Mouse (Mus musculus) Patski (cell line): ENCODE data around the gene Slc34a1. TPM values are rescaled to one million over a fixed set of nuclear protein-coding genes. Genes with fewer than 3 reads are reported as not detected.
"Not testable (repeated sequence)": the region's sequence is repeated elsewhere in the genome, so short reads cannot be mapped to it uniquely, and the experiment has no call there.

Experiments used
- ATAC-seq: fragments of 100-300 bp; one replicate; pipeline ENCODE4 v1.8.0; 2021
- CTCF ChIA-PET: fragments of 350-600 bp; sonication (Branson Sonifier 250); formaldehyde crosslinking; loops from one replicate; lab custom pipeline; 2022; ENCODE audit warnings: inconsistent platforms; lab: Charles Lee
- POLR2A ChIA-PET: fragments of 350-600 bp; sonication (Branson Sonifier 250); formaldehyde crosslinking; loops from one replicate; lab custom pipeline; 2022; ENCODE audit warnings: antibody characterized with exemption, inconsistent platforms; lab: Charles Lee
- DNase-seq: peaks from one replicate; pipeline ENCODE4 v3.0.0-alpha.2; 2011; ENCODE audit warnings: low read depth, low spot score
- H3K27me3 ChIP-seq: fragments of 371-371 bp; one replicate; pipeline ENCODE4 v1.5.1; 2021
- CTCF ChIP-seq: fragments of 100-300 bp; IDR thresholded peaks from one replicate; pipeline ENCODE4 v1.5.1; 2021
- in situ Hi-C: fragments of 300-500 bp; cut with MboI; formaldehyde crosslinking; loops from 3 replicates; pipeline ENCODE4 v1.11.1; 2018; ENCODE audit warnings: low pct_unique_long_range_greater_than_20kb, mixed read lengths
- polyA plus RNA-seq: library from polyadenylated mRNA; unstranded; gene quantifications from one replicate; pipeline ENCODE4 v1.2.3, GENCODE M21; 2021

Gene Slc34a1
- polyA plus RNA-seq, 1 experiment from 2014 or later: not detected

DNA sequence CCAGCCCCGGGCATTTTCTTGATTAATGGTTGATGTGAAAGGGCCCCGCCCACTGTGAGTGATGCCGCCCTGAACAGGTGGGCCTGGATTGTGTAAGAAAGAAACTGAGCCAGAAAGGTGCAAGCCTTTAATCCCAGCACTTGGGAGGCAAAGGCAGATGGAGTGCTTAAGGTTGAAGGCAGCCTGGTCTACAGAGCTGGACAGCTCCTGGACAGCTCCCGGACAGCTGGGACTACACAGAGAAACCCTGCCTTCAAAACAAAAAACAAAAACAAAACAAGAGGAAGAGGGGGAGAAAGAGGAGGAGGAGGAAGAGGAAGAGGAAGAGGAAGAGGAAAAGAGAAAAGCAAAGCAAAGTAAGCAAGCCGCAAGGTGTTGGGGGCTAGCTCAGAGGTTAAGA is 21.2 kb downstream of the Slc34a1 start:
- in situ Hi-C loops: no loop called here
- POLR2A ChIA-PET: interaction anchor here (0.8 kb wide), 2 partner anchors 52 to 58 kb away, joined by 3 to 4 read pairs; no protein-coding TSS in a partner anchor
- no peak for TF ChIP-seq CTCF
- H3K27me3 ChIP-seq: peaks cover 16% of the 10 kb centered on the region
- ATAC-seq (no peak), DNase-seq (no peak)
- CTCF ChIA-PET: interaction anchor here (1.4 to 5.4 kb wide), 2 partner anchors 46 to 52 kb away, joined by 4 to 30 read pairs; no protein-coding TSS in a partner anchor

DNA sequence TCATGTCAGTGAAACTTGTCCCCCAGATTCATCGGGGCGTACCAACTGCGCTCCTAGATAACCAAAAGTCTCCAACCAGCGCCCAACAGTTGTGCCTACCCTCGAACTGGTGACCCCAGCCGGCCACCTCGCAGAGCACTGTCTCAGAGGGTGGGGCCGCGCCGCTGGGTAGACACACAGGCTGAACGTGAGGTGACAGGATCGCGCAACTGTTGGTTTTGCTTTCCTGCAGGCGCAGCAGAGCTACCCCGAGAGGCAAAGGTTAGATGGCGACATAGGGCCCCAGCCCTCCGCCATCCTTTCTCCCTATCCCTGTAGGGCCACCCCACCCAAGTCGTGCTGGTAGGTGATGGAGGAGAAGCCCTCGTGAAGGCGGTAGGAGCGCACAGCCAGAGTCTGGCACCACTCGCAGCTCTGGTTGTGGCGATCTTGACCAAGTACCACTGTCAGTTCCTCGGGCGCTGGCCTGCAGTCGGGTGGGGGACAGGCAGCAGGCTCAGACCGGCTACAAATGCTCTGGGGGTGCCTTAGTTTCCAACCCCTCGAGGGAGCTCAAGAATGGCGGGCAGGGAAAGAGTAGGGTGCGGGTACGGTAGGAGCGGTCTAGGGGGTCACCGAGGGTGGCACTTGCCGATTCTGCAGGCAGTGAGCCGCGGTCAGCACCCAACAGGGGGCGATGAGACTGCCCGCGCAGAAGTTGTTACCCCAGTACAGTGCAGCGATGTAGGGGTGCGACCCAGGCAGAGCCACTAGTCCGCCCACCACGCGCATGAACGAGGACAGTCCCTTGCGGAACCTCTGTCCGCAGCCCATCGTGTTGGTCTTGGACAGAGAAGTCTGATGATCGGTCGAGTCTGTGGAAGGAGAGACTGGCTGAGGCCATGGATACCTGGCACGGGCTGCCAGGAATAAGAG is 22.3 kb downstream of the Slc34a1 start:
- ATAC-seq (no peak), DNase-seq (no peak)
- no peak for TF ChIP-seq CTCF
- CTCF ChIA-PET: interaction anchor here (1.4 to 5.4 kb wide), 2 partner anchors 45 to 50 kb away, joined by 4 to 30 read pairs; no protein-coding TSS in a partner anchor
- peaks cover 10% of the 10 kb centered on the region for H3K27me3 ChIP-seq
- POLR2A ChIA-PET: interaction anchor here (0.6 kb wide), 2 partner anchors 81 to 89 kb away, joined by 3 read pairs; no protein-coding TSS in a partner anchor
- in situ Hi-C loops: no loop called here

DNA sequence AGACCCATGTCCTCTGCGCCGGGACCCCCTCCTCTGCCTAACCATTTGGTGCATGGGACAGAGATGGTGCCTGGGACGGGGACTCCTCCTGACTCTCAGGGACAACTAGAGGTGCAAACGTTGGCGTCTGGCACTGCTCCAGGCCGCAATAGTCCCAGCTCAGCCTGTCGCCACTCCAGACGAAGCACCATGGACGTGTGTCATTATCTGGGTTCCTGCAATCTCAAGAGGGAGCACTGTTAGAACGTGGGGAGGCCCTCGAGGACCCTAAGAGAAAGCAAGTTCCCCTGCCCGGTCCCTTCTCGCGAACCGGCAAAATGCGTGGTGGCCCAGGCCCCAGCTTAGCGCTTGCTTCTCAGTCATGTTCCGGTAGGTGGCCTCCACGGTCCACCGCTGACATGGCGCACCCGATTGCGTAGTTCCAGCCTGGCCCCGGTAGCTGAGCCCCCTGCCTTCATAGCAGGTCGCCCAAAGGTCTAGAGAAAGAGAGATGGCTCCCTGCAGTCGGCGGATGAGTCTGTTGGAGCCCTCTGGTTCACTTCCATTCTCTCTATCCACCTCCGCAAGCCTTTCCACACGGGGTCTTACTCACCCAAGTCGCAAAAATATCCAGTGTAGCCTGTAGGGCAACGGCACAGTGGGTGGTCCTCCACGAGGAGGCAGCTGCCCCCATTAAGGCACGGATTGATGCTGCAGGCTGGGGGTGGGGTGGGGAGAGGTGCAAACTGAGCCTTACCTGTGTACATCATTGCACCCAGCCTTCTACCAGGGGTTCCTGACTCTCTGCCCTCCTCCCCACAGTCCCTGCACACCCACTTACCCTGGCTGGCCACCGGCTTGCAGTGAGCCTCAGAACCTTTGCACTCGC is 23.2 kb downstream of the Slc34a1 start:
- ChIA-PET POLR2A (interaction anchor here (0.6 kb wide), 2 partner anchors 82 to 88 kb away, joined by 3 read pairs; no protein-coding TSS in a partner anchor), CTCF (interaction anchor here (5.4 kb wide), 1 partner anchor 50 kb away, joined by 30 read pairs; no protein-coding TSS in a partner anchor)
- no peak for ATAC-seq
- TF ChIP-seq CTCF: no peak
- no peak for DNase-seq
- in situ Hi-C loops: no loop called here
- peaks cover 10% of the 10 kb centered on the region for H3K27me3 ChIP-seq

DNA sequence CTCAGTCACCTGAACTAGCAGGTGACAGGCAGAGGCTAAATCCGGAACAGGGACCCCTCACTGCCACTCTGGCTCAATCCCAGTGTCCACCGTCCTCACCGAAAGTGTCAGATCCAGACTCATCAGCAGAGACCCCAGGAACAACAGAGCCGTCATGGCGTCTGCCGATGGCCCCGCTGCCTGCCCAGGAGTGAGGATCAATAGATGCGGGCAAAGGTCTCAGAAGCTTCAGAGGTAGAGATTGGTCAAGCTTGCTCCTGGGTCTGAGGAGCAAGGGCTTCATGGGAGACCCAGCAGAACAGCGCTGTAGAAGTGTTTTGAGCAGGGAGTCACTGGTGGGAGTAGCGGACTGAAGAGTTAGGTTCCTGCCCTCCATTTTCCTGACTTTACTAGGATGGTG is 28.6 kb downstream of the Slc34a1 start, which contains the start of gene F12:
Gene F12 (minus strand): TSS at position 181 of the 400 bp plus-strand sequence.
- TF ChIP-seq CTCF: no peak
- CTCF ChIA-PET: no interaction called here
- DNase-seq: no peak
- in situ Hi-C loops: loop anchor here (5.0 kb wide), 1 partner anchor 54 kb away; no protein-coding TSS in a partner anchor
- POLR2A ChIA-PET: no interaction called here
- ATAC-seq: no peak
- no peaks in the 10 kb centered on the region for H3K27me3 ChIP-seq

DNA sequence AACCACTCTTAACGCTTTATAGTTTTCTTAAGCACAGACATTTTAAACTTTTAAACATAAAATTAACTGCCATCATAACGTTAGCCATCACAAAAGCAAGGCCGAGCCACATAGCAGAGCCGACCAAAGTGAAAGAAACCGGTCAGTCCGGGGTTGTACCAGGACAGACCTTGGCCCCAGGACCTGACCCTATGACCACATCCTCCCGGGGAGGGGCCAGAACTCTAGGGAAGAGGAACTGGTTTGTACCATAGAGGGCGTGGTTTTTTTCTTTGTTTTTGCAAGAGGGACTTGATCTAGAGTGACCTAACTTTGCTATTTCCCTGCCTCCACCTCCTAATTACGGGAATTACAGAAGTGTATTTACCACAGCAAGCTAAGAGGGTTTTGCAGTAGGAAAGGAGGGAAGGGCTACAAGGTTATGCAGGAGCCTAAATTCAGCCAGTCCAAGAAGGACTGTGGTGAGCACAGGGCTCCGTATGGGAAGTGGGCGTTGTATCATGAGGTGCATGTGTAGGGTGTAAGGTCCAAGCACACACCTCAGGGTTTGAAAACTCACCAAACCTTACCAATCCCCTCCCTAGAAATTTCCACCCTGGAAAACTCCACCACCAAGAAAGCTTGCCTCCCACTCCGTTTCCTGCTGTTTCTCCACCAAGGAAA is 31.4 kb downstream of the Slc34a1 start:
- ATAC-seq (no peak), DNase-seq (no peak)
- POLR2A ChIA-PET: interaction anchor here (0.6 kb wide), 1 partner anchor 12 kb away, joined by 5 read pairs; no protein-coding TSS in a partner anchor
- in situ Hi-C loops: loop anchor here (5.0 kb wide), 1 partner anchor 57 kb away; no protein-coding TSS in a partner anchor
- H3K27me3 ChIP-seq: no peaks in the 10 kb centered on the region
- CTCF ChIA-PET: interaction anchor here (1.4 kb wide), 1 partner anchor 15 kb away, joined by 4 read pairs; no protein-coding TSS in a partner anchor
- TF ChIP-seq CTCF: no peak

DNA sequence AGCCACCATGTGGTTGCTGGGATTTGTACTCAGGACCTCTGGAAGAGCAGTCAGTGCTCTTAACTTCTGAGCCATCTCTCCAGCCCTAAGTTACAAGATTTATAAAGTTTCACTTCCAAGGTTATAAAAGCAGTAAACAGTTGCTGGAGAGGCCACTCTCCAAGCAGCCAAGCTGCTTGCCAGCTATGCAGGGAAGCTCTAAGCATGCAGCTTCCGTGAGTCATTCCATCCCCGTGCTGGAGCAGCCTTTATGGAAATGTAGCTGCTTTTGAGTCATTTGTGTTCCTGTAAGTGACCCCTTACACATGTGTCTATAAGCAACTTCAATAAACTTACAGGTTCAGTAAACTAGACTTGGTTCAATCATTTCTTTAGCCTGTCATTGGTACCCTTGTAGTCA is 32.6 kb downstream of the Slc34a1 start:
- in situ Hi-C loops: no loop called here
- no peaks in the 10 kb centered on the region for H3K27me3 ChIP-seq
- ATAC-seq (no peak), DNase-seq (no peak)
- POLR2A ChIA-PET: no interaction called here
- no peak for TF ChIP-seq CTCF
- CTCF ChIA-PET: no interaction called here

DNA sequence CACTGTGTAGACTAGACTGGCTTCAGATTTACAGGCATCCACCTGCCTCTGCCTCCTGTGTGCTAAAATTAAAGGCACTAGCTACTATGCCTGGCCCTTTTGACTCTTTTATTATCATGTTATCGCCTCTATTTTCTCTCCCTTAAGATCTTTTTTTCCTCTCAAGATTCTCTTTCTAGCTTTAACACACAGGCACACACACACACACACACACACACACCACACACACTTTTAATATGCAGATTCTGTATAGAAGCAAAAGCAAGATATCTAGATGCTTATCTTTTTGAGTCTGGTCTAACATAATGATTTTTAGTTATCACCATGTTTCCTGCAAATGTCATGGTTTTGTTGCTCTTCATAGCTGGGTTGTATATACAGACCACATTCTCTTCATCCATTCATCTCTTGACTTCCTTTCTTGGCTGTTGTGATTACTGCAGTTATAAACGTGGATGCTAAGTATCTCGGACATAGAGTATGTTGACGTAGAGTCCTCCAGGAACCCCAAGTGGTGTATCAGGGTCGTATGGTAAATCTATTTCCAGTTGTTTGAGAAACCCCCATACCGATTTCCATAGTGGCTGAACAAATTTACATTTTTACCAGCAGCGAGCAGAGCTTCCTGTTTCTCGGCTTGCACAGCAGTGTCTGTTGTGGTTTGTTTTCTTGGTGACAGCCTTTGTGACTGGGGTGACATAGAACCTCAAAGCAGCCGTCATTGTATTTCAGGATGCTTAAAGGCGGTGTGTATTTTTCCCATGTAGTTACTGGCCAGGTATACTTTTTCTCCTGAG is 34.1 kb downstream of the Slc34a1 start:
- no peak for DNase-seq
- ChIA-PET CTCF (no interaction called here), POLR2A (no interaction called here)
- TF ChIP-seq CTCF: no peak
- no peaks in the 10 kb centered on the region for H3K27me3 ChIP-seq
- in situ Hi-C loops: no loop called here
- ATAC-seq: no peak

DNA sequence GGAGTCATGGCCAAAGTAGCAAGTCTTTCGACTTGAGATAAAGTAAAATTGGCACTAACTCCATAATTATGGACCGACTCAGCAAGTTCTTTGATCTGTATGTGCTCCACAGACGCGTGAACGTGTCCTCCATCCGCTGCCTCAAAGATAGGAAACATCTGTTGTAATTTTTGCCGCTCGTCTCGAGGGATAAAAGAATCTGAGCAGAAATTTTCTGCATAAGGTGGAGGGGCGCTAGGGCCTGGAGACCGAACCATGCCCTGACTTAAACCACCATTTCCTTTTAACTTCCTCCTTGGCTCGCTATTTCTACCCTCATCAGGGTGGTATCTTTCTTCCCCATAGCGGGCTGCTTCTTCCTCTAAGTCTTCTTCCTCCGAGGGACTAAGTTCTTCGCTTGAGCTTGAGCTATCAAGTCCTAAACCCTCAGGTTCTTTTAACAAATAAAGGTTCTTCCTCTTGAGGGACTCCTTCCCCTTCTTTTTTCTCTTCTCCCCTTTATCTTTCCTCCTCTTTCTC is 39.2 kb downstream of the Slc34a1 start:
- ATAC-seq, POLR2A ChIA-PET, in situ Hi-C loops, H3K27me3 ChIP-seq, DNase-seq, CTCF ChIA-PET: not testable (repeated sequence)
